Mouse (Mus musculus): ENCODE results near the gene Gas1.

Gene Gas1

DNA sequence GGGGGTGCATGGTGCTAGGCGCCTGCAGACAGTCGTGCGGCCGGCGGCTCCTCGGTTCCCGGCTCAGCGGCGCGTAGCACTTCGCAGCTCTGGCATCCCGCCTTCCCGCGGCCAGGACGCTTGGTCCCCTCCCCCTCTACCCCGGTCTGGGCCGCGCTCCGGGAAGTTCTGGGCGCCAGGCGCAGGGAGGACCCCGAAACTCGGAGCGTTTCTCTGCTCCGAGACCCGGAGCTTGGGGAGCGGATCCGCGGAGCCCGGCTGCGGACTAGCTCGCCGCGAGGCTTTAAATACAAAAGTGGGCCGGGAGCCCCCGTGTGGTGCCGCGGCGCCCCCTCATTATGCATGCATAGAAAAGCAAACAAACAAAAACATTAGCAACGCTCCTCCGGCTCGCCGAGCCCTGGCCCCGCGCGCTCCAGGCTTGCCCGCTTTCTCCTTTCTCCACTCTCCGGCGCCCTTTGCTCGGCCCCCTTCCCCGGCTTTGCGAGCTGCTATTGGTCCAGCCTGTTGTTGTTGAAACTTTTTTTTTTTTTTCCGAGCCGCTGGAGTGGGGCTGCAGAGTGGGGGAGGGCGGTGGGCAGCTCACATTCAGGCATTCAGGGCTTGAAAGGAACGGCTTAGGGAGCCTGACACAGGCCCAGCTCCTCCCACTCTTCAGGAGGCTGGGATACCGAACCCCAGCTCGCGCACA, at the start of gene Gas1:
Gene Gas1 (minus strand): TSS at position 260 of the 691 bp plus-strand sequence.
- DNase-seq (ENCODE audit: low spot score) = no peak

DNA sequence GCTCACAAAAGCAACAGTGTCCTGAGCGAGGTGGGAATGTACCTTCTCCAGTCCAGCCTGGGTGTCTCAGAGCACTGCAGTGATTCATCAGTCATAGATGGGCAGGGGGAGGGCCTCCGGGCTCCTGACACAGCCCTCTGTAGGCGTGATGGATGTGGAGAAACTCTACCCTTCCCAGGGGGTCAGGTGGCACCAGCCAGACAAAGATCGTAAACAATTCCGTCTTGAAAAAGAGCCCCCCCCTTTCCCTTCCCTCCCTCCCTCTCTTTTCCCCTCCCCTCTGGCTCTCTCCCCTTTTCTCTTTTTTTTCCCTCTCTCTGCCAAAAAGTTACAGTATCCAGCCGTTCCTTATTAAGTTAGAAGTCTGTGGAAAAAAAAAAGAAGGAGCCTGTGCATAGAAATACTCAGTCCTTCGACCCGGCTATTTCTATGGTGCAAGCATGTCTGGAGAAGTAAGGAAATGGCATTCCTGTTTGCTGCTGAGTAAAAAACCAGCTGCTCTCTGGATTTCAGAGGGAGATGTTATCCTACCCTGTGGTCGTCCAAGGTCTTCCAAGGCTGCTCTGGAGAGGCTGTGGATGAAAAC, 49.2 kb upstream of the Gas1 start:
- DNase-seq (ENCODE audit: low spot score) = no peak

DNA sequence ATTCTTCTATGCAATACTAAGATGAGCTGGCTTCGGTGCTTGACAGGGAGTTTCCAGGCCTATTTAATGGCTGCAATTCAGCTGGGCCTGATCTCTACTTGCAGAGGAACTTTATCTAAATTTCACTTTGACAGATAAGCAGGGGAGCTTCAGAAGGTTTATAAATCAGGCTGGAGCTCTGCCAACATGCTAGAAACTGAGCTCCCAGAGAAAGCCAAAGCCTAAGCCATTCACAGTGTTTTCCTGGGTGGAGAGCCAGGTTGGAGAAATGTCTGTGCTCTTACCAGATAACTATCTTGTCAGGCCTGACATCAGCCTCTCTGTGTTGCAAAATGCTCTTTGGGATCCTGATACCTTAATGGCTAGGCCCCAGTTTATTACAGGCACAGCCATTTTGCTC, 48.6 kb upstream of the Gas1 start:
- no peak for DNase-seq (ENCODE audit: low spot score)

DNA sequence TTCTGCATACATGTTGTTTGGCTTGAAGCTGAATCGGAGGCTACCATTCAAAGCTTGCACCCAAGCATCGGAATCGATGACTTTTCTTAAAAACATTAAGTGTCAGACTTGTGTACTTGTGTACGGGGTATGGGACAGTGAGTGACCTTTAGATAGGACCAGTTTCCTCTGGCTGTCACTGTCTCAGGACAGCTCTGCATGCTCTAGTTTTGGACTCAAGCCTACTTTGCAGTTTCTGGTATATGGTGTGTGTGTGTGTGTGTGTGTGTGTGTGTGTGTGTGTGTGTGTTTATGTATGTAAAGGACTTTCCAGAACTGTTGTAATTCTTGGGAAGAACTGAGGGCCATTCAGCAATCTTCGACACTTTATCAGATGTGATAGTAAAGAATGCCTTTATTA, 48.1 kb upstream of the Gas1 start:
- DNase-seq (ENCODE audit: low spot score) = no peak

DNA sequence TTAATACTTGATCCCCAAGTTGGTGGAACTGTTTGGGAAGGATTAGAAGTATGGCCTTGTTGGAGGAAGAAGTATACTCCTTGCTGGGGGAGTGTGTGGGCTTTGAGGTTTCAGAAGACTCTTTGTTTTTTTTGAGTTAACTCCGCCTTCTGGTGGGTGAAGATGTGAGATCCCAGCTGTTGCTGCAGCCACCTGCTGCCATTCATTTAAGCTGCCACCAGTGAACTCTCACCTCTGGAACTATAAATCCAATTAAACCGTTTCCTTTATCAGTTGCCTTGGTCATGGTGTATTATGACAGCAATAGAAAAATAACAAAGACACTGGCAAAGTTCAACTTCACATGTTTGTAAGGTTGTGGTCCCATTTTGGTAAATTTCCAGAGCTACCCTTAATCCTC, 46.6 kb upstream of the Gas1 start:
- DNase-seq (ENCODE audit: low spot score) = no peak

DNA sequence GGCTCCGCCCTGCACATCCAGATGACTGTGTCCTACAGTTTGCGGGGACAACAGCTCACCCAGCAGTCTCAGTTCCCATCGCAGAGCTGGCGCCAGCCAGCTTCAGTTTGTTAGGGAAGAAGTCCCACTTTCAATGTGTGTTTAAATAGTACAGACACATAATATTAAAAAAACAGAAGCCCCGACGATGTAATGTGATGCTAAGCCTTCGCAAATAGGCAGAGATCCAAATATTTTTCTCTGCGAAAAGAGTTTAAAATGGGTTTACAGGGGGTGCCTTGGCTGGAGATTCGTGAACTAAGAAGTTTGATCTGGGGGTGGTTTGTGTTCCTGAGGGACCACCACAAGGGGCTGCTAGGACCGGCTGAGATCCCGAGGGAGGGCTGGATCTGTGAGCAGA, 45.2 kb upstream of the Gas1 start:
- no peak for DNase-seq (ENCODE audit: low spot score)

DNA sequence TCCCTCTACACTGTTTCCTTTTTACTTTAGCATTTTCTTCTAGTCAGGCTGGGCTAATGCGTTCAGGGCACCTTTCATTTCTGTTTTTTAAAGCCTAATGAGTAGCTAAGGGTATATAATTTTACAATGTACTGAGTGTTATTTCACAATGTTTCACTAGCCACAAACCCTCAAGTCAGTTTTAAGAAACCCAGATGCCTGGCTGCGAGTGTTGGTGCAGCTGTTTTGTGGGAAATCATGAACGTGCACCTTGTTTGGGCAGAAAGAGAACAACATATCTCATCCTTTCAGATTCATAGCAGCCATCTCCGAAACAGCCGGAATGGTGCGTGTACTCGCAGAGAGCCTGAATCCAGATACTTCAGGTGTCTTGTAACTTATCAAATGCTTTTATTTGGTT, 36.7 kb upstream of the Gas1 start:
- no peak for DNase-seq (ENCODE audit: low spot score)

DNA sequence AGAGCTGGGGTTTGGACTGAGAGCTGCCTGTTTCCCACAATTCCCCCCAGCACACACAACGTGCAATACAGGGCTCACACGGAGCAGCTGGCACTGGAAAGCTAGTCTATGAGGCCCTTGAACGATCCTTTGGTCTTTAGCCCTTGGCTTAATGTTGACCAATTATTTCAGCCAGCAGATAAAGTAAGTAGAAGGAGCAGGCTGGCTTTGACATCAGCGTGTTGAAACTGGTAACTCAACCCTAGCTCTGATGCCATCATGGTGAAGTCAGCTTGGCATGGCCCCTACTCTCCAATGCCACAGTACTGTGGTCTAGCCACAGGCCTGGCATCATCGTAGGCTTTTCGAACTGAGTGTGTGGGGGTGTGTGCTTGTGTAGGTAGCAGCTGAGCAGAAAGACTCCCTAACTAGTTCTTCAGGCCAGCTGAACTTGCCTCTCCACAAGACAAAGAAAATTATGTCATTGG, 30.0 kb upstream of the Gas1 start:
- DNase-seq (ENCODE audit: low spot score) = no peak

DNA sequence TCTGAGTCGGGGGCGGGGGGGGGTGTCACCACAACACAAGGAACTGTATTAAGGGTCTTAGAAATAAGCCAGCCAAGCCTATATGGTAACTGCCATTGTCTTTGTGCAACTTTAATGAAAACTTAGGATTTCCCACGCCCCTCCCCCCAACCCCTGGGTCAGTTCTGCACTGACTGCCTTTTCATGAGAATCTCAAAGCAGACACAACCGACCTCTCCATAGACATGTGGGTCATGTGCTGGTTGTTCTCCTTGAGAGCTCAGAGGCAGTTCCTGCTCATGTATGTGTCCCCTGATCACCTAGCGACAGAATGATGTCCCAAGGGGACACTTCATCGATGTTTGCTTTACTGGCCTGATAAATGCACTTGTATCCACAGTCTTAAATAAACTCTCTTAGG, 27.6 kb upstream of the Gas1 start:
- no peak for DNase-seq (ENCODE audit: low spot score)

DNA sequence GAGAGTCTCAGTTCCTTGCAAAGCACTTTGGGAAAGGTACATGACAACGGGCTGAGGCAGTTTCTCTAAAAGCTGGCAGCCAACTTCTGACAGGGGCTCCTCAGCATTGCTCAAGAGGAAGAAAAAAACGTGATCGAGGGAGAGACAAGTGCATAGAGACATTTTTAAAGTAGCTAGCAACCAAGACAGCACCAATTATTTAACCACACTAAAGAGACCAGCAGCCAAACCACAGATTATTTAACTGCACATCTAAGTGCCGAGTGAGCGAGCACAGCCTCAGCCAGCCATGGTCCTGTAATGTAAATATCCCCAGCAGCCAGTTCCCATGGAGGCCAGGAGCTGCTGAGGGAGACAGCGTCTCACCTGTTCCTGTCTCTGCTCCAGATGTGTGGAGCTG, 16.1 kb upstream of the Gas1 start:
- DNase-seq (ENCODE audit: low spot score) = no peak

DNA sequence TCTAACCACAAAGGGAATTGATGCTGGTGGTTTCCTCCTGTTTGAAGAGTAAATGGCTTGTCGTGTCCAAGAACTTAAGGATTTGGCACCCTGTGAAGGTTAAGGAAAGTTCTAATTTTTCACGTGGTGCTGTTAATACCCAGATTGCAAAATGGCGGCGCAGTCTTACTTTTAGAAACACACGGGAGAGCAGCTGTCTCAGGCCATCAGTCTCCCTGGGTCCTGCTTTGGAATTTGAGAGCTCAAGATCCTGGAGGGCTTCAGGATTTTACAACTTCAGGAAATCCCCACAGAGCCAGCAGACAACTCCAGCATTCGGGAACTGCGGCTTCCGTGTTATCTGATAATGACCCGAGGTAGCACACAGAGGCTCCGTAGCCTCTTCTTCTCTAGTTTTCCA, 12.8 kb upstream of the Gas1 start:
- DNase-seq (ENCODE audit: low spot score) = no peak

DNA sequence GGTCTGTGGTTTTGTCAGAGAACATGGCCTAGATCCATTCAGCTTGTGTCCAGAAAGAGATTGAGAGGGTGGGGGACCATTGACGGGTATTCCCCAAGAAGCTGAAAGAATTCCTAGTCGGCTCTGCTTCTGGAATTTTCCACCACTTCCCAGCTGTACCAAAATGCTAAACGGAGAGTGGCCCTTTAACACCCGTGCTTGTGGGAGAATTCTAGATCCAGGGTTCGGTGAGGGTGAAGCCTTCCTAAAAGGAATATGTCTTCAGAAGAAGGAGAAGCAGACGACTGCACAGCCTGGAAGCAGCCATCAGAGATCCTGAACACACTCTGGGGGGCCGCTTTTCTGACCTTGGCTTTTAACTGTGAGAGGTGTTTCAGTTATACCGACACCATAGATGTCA, 11.8 kb upstream of the Gas1 start:
- no peak for DNase-seq (ENCODE audit: low spot score)

DNA sequence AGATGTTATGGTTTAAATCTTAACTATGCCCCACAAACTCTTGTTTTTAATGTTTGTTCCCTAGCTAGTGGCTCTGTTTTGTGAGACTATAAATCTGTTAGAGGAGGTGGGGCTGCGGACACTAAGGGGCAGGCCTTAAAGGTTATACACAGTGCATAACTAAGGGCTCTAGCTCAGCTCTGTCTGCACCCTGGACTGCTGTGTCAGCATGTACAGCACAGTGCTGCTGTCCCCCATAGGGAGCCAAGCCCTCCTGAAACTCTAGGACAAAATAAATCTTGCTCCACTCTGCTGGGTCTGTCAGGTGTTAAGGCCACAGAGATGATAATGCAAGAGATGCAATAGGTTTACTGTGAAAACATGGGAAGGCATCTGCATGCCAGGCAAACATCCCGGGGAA, 10.1 kb upstream of the Gas1 start:
- no peak for DNase-seq (ENCODE audit: low spot score)

DNA sequence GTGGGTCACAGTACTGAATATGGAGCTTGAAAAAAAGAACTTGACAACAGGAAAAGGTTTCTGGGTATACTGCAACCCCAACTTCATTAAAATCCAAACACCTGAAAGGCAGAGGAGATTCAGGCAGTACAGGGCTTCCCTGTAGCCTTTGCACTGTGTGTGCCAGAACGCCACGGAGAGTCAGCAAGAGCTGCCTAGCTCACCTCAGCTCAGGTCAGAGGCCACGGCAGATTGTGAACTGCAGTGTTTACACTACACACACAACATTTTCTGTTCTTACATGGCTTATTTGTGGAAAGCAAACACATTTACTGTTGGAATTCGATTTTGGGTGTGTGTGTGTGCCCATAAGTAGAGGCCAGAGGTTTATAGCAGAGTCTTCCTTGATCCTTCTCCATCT, 5.2 kb upstream of the Gas1 start:
- DNase-seq (ENCODE audit: low spot score) = no peak

DNA sequence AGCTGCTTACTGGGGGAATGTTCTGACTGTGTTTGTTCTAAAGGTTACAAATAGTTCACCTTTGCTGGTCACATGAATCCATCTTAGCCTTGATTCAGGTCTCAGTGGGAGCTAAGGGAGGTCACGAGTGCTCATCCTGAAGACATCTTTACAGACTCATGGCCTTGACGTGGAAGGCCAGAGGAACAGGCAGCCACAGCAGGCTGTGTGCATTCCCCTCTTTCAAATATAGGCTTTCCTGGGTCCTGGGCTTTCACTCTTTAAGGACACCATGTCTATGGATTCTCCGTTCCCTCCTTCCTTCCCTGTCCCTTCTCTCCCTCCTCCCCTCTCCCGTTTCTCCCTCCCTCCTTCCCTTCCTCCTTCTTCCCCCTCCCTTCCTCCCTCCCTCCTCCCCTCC, 2.5 kb upstream of the Gas1 start:
- no peak for DNase-seq (ENCODE audit: low spot score)

DNA sequence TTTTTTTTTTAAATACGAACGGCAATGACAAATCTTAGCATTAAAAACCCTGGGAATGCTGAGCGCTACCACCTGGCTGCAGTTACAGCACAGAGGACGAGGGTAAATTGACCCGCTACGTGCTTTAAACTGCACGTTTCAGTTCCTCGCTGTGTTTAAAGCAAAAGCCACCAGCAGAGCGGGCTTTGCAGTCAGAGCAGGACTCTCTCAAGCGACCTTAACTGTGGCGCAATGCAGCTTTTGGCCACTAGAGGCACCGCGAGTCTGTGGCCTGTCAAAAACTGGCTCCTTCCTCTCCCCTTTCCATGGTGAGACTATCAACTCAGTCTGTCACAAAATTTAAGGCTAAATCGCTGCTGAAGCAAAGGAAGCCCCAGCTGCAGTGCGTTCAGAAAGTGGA, 1.3 kb upstream of the Gas1 start:
- no peak for DNase-seq (ENCODE audit: low spot score)

DNA sequence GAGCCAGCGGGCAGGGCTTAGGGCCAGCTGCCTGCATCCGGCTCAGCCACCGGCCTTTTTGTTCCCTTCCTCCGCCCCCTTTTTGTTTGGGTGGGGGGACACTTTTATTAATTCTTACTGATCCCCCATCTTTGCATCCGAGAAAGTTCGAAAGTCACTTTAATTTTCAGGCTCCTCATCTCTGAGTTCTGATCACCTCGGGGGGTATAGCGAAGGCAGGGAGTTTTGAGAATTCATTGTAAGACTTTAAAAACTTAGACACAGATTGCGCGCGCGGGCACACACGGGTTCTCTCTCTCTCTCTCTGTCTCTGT, 589 bp upstream of the Gas1 start:
- no peak for DNase-seq (ENCODE audit: low spot score)

DNA sequence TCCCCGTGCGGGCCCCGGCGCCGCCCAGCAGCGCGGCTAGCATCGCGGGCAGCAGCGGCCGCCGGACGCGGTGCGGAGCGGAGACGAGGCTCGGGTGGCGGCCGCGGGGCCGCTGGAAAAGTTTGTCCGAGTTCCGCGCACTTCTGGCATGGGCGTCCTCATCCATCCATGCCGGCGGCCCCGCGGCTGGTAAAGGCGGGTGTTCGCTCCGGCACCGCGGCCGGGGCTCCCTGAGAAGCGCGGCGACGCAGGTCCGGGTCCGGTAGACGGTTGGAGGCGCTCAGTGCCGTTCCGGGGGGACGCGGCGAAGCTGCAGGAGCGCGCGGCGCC, 424 bp downstream of the Gas1 start:
- DNase-seq (ENCODE audit: low spot score) = no peak

DNA sequence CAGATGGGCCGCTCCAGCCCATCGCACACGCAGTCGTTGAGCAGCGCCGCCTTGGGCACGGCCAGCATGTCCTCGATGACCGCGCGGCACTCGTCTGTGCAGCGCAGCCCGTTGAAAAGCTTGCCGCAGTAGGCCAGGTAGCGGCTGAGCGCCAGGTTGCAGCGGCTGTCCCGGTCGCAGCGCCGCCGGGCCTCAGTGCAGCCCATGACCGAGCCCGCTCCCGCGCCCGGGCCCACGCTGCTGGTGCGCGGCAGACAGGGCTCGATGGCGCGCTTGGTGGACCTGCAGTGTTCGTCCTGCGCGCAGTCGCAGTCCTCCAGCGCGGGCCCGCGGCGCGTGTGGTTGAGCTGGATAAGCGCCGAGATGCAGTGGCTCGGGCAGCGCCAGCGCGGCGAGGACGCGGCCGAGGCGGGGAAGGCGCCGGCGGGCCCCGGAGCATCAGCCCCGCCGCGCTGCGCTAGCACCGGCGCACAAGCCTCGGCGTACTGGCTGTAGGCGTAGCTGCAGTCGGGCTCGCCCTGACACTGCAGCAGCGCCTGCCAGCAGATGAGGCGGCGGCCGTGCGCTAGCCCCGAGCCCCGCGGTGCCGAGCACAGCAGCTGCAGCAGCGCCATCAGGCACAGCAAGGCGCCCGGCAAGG, 909 bp downstream of the Gas1 start:
- no peak for DNase-seq (ENCODE audit: low spot score)

DNA sequence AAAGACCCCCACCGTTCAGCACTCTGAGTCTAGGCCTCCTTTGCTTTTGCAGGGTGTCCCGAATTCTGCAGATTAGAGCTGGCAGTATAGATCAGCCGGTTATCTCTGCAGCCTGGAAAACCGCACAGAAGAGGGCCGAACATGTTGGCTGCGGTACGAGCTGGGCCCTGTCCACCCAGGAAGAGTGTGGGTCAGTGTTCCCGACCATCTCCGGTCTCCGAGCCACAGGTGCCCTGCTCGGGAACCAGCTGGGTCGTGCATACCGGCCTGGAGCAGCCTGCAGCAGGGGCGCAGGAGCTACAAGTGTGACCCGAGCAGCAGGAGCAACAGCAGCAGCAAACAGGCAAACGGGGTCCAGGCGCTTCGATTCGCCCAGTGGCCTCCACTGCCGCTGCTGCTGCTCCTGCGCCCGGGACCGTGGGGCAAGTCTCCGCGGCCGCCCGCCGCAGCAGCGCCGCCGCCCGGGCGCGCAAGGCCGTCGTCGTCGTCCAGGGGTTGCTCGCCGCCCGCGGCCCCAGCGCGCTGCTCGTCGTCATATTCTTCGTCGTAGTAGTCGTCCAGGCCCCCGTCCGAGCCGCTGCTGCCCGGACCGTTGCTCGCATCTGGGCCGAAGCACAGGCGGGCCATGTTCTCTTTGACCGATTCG, 1.6 kb downstream of the Gas1 start:
- no peak for DNase-seq (ENCODE audit: low spot score)

DNA sequence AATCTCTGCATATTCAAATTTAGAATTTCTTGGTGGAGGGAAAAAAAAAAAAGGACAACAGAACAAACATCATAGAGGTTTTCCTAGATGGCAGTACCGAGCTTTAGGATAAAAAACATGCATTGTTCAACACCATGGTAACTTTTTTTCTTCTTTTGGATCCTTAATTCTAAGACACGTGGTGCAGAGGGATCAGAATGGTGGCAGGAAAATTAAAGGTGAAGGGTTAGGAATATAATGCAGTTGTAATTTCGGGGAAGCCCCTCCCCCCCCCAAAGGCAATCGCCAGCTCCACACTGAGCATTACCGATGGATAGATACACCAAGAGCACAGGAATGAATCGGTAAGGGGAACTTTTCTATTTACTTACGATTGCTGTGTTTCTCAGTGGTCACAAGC, 2.2 kb downstream of the Gas1 start:
- no peak for DNase-seq (ENCODE audit: low spot score)

DNA sequence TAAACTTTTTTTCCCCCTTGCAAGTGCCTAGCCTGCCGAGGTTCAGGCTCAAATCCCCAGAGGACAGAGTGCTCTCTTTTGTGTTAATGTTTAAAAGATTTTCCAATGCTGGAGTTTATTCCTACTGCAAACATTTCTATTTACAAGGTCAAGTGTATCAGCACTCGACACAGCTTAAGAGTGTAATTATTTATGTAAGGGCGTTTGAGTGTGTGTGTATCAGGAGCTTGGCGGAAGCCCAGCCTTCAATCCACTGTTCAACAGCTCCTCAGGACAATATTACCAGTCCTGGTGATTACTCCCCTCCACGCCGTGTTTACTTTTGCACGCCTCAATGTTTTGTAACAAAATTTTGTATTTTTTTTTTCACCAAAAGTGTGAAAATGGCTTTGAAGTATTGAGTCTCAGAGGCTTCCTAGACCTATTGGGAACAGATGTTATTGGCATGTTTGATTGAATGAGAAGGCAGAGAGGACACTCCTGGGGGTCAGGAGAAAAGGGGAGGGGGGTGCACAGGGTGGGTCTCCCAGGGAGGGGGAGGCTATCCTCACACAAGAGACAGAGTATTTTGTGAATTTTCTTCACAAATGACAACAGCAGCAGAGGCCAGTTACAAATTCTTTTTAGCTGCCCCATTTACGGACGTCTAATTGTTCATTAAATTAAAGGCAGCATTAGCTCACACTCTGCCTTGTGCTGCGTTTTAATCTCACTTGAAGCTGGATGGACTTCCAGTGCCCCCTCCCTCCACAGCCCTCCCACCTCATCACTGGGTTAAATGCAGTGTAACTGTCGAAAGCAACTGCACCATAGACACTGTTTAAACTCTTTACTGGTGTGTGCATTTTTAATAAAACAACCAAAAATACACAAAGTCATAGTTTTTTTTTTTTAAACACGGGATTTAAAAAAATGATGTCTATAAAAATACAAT, 3.3 kb downstream of the Gas1 start:
- DNase-seq (ENCODE audit: low spot score) = no peak

DNA sequence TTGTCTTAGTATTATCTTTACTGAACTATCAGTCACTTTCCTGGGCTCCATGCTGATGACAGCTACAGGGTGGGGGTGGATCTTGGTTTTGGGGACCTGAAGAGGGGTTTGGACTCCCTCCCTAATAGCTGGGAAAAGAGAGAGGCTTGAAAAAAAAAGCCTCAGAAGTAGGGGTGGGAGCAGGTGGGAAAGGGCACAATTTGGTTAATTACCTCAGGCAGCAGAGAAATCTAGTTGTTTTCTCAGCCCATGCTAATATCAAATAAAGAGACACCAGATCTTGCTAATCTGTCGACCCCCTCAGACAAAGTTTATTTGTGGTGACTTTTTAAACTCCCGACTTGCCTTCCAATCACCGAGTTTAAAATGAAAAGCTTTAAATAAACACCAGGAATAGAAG, 4.0 kb downstream of the Gas1 start:
- no peak for DNase-seq (ENCODE audit: low spot score)

Data from T-cell, adult 2 months (primary cell).